Mouse (Mus musculus): ENCODE data around the gene Uox. TPM values are rescaled to one million over a fixed set of nuclear protein-coding genes. Genes with fewer than 3 reads are reported as not detected.

The Uox gene
- polyA plus RNA-seq, 1 experiment: not detected

- H3K27me3 ChIP-seq (ENCODE audit: control insufficient read depth, insufficient read depth, insufficient read length): no peaks in the 10 kb centered on the region
- no peaks in the 10 kb centered on the region for H3K36me3 ChIP-seq (ENCODE audit: control insufficient read depth, insufficient read depth)
- no peak overlapping the region for H3ac ChIP-seq (ENCODE audit: control insufficient read depth, insufficient read length)
- no peak overlapping the region for H3K4me2 ChIP-seq (ENCODE audit: low read depth)
- no peak for TF ChIP-seq MAX (IDR thresholded peaks at IDR 0.05; ENCODE audit: low read depth)
- no peak for TF ChIP-seq MYOD1 (IDR thresholded peaks at IDR 0.05; ENCODE audit: control insufficient read depth in 1 of 3, insufficient read length in 2 of 3, low read depth in 2 of 3)
- no peak for TF ChIP-seq SRF (IDR thresholded peaks at IDR 0.05; ENCODE audit: control insufficient read depth, insufficient read length, low read depth)
- no peak for TF ChIP-seq USF1 (IDR thresholded peaks at IDR 0.05; ENCODE audit: low read depth)
- TF ChIP-seq E2F4 (IDR thresholded peaks at IDR 0.05; ENCODE audit: insufficient read depth): no peak
- TF ChIP-seq CEBPB (IDR thresholded peaks at IDR 0.05; ENCODE audit: insufficient read depth, poor library complexity, severe bottlenecking): no peak
- no peak for TF ChIP-seq TCF12 (IDR thresholded peaks at IDR 0.05; ENCODE audit: insufficient read depth, poor library complexity, severe bottlenecking)
- TF ChIP-seq TCF3 (IDR thresholded peaks at IDR 0.05; ENCODE audit: insufficient read length, low read depth): no peak
- TF ChIP-seq MYOG (IDR thresholded peaks at IDR 0.05; ENCODE audit: control insufficient read depth in 1 of 3, insufficient read depth in 1 of 3, insufficient read length in 2 of 3, low read depth in 2 of 3): no peak
- no peak for TF ChIP-seq POLR2AphosphoS2 (IDR thresholded peaks at IDR 0.05; ENCODE audit: insufficient read length, low read depth)
- no peak for TF ChIP-seq POLR2A (IDR thresholded peaks at IDR 0.05; ENCODE audit: insufficient read length, low read depth)
- no peak for TF ChIP-seq REST (IDR thresholded peaks at IDR 0.05; ENCODE audit: insufficient read depth, insufficient read length)
- no peaks in the 10 kb centered on the region for H3K79me2 ChIP-seq (ENCODE audit: control insufficient read depth, insufficient read depth)
- H3K4me3 ChIP-seq: no peak overlapping the region
Measured at GRCm38 (mm10) chr3:146596864-146597263, 26.6 kb downstream of the Uox start.

GRCm38 (mm10) chr3:146598411-146598810 is 28.2 kb downstream of the Uox start:
- Histone ChIP-seq H3K27me3 (ENCODE audit: control insufficient read depth, insufficient read depth, insufficient read length) (no peaks in the 10 kb centered on the region), H3ac (ENCODE audit: control insufficient read depth, insufficient read length) (no peak overlapping the region), H3K4me2 (ENCODE audit: low read depth) (no peak overlapping the region), H3K36me3 (ENCODE audit: control insufficient read depth, insufficient read depth) (no peaks in the 10 kb centered on the region), H3K79me2 (ENCODE audit: control insufficient read depth, insufficient read depth) (no peaks in the 10 kb centered on the region), H3K4me3 (no peak overlapping the region)
- TF ChIP-seq TCF3 (IDR thresholded peaks at IDR 0.05; ENCODE audit: insufficient read length, low read depth): no peak
- no peak for TF ChIP-seq MYOD1 (IDR thresholded peaks at IDR 0.05; ENCODE audit: control insufficient read depth in 1 of 3, insufficient read length in 2 of 3, low read depth in 2 of 3)
- TF ChIP-seq POLR2AphosphoS2 (IDR thresholded peaks at IDR 0.05; ENCODE audit: insufficient read length, low read depth): no peak
- TF ChIP-seq POLR2A (IDR thresholded peaks at IDR 0.05; ENCODE audit: insufficient read length, low read depth): no peak
- no peak for TF ChIP-seq E2F4 (IDR thresholded peaks at IDR 0.05; ENCODE audit: insufficient read depth)
- no peak for TF ChIP-seq MAX (IDR thresholded peaks at IDR 0.05; ENCODE audit: low read depth)
- no peak for TF ChIP-seq MYOG (IDR thresholded peaks at IDR 0.05; ENCODE audit: control insufficient read depth in 1 of 3, insufficient read depth in 1 of 3, insufficient read length in 2 of 3, low read depth in 2 of 3)
- no peak for TF ChIP-seq REST (IDR thresholded peaks at IDR 0.05; ENCODE audit: insufficient read depth, insufficient read length)
- no peak for TF ChIP-seq USF1 (IDR thresholded peaks at IDR 0.05; ENCODE audit: low read depth)
- no peak for TF ChIP-seq CEBPB (IDR thresholded peaks at IDR 0.05; ENCODE audit: insufficient read depth, poor library complexity, severe bottlenecking)
- TF ChIP-seq SRF (IDR thresholded peaks at IDR 0.05; ENCODE audit: control insufficient read depth, insufficient read length, low read depth): no peak

GRCm38 (mm10) chr3:146599198-146599900 is 29.1 kb downstream of the Uox start:
- Histone ChIP-seq H3K27me3 (ENCODE audit: control insufficient read depth, insufficient read depth, insufficient read length) (no peaks in the 10 kb centered on the region), H3K4me3 (no peak overlapping the region), H3K79me2 (ENCODE audit: control insufficient read depth, insufficient read depth) (no peaks in the 10 kb centered on the region), H3ac (ENCODE audit: control insufficient read depth, insufficient read length) (no peak overlapping the region), H3K4me2 (ENCODE audit: low read depth) (no peak overlapping the region), H3K36me3 (ENCODE audit: control insufficient read depth, insufficient read depth) (no peaks in the 10 kb centered on the region)
- TF ChIP-seq POLR2A (IDR thresholded peaks at IDR 0.05; ENCODE audit: insufficient read length, low read depth): no peak
- TF ChIP-seq TCF3 (IDR thresholded peaks at IDR 0.05; ENCODE audit: insufficient read length, low read depth): no peak
- no peak for TF ChIP-seq CEBPB (IDR thresholded peaks at IDR 0.05; ENCODE audit: insufficient read depth, poor library complexity, severe bottlenecking)
- no peak for TF ChIP-seq MAX (IDR thresholded peaks at IDR 0.05; ENCODE audit: low read depth)
- no peak for TF ChIP-seq TCF12 (IDR thresholded peaks at IDR 0.05; ENCODE audit: insufficient read depth, poor library complexity, severe bottlenecking)
- TF ChIP-seq SRF (IDR thresholded peaks at IDR 0.05; ENCODE audit: control insufficient read depth, insufficient read length, low read depth): no peak
- no peak for TF ChIP-seq USF1 (IDR thresholded peaks at IDR 0.05; ENCODE audit: low read depth)
- no peak for TF ChIP-seq E2F4 (IDR thresholded peaks at IDR 0.05; ENCODE audit: insufficient read depth)
- no peak for TF ChIP-seq POLR2AphosphoS2 (IDR thresholded peaks at IDR 0.05; ENCODE audit: insufficient read length, low read depth)
- TF ChIP-seq MYOG (IDR thresholded peaks at IDR 0.05; ENCODE audit: control insufficient read depth in 1 of 3, insufficient read depth in 1 of 3, insufficient read length in 2 of 3, low read depth in 2 of 3): no peak
- no peak for TF ChIP-seq REST (IDR thresholded peaks at IDR 0.05; ENCODE audit: insufficient read depth, insufficient read length)
- TF ChIP-seq MYOD1 (IDR thresholded peaks at IDR 0.05; ENCODE audit: control insufficient read depth in 1 of 3, insufficient read length in 2 of 3, low read depth in 2 of 3): no peak

- no peak for TF ChIP-seq POLR2AphosphoS2 (IDR thresholded peaks at IDR 0.05; ENCODE audit: insufficient read length, low read depth)
- TF ChIP-seq MYOD1 (IDR thresholded peaks at IDR 0.05; ENCODE audit: control insufficient read depth in 1 of 3, insufficient read length in 2 of 3, low read depth in 2 of 3): no peak
- TF ChIP-seq E2F4 (IDR thresholded peaks at IDR 0.05; ENCODE audit: insufficient read depth): no peak
- TF ChIP-seq MAX (IDR thresholded peaks at IDR 0.05; ENCODE audit: low read depth): no peak
- no peak for TF ChIP-seq CEBPB (IDR thresholded peaks at IDR 0.05; ENCODE audit: insufficient read depth, poor library complexity, severe bottlenecking)
- no peak for TF ChIP-seq SRF (IDR thresholded peaks at IDR 0.05; ENCODE audit: control insufficient read depth, insufficient read length, low read depth)
- no peak for TF ChIP-seq TCF12 (IDR thresholded peaks at IDR 0.05; ENCODE audit: insufficient read depth, poor library complexity, severe bottlenecking)
- TF ChIP-seq USF1 (IDR thresholded peaks at IDR 0.05; ENCODE audit: low read depth): no peak
- TF ChIP-seq MYOG (IDR thresholded peaks at IDR 0.05; ENCODE audit: control insufficient read depth in 1 of 3, insufficient read depth in 1 of 3, insufficient read length in 2 of 3, low read depth in 2 of 3): no peak
- no peak for TF ChIP-seq POLR2A (IDR thresholded peaks at IDR 0.05; ENCODE audit: insufficient read length, low read depth)
- no peak for TF ChIP-seq REST (IDR thresholded peaks at IDR 0.05; ENCODE audit: insufficient read depth, insufficient read length)
- Histone ChIP-seq H3K4me3 (no peak overlapping the region), H3K27me3 (ENCODE audit: control insufficient read depth, insufficient read depth, insufficient read length) (no peaks in the 10 kb centered on the region), H3K4me2 (ENCODE audit: low read depth) (no peak overlapping the region), H3K36me3 (ENCODE audit: control insufficient read depth, insufficient read depth) (no peaks in the 10 kb centered on the region), H3K79me2 (ENCODE audit: control insufficient read depth, insufficient read depth) (no peaks in the 10 kb centered on the region), H3ac (ENCODE audit: control insufficient read depth, insufficient read length) (no peak overlapping the region)
Measured at GRCm38 (mm10) chr3:146601205-146601604, 31.0 kb downstream of the Uox start.
